Mouse (Mus musculus): ENCODE measurements around the gene Spata25.

Gene Spata25

DNA sequence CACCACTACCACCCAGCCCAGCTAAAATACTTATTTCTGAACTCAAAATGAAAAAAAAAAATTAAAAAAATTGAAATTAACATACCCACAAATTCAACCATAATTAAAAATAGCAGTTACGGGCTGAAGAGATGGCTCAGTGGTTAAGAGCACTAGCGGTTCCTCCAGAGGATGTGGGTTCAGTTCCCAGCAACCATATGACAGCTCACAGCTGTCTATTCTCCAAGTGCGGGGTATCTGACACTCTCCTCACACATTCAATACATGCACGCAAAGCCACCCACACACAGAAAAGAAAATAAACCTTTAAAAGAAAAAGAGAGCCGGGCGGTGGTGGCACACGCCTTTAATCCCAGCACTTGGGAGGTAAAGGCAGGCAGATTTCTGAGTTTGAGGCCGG, 21.7 kb upstream of the Spata25 start:
- DNase-seq, result peak; percentile 28 to 47

DNA sequence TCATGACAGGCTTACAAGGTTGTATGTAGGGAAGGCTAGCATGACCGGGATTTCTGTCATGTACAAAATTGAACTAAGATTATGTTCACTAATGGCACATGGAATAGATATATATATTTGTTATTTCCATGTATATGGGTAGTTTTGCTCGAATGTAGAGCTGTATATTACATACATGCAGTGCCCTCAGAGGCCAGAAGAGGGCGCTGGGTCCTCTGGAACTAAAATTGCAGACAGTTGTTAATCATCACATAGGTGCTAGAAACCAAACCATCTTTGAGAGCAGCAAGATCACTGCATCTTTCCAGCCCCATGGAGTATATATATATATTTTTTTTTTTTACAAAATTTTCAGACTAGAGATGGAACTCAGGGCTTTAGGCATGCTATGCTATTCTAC, 17.4 kb upstream of the Spata25 start:
- peak in 1 of 2 experiments; percentile 32 for DNase-seq

DNA sequence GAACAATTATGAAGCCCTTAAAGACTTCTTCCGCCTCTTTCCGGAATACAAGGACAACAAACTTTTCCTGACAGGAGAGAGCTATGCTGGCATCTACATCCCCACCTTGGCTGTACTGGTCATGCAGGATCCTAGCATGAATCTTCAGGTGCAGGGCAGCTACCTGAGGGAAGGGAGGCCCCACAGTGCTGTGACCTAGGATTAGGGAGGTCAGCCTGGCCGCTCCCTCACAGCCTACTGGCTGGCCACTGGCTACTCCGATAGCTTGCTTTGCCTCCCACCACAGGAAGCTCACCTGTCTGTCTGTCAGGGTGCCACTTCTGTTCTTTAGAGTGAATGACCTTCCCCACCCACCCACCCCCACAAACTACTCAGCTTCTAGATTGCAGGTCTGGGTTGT, 6.8 kb upstream of the Spata25 start:
- DNase-seq, result no peak

DNA sequence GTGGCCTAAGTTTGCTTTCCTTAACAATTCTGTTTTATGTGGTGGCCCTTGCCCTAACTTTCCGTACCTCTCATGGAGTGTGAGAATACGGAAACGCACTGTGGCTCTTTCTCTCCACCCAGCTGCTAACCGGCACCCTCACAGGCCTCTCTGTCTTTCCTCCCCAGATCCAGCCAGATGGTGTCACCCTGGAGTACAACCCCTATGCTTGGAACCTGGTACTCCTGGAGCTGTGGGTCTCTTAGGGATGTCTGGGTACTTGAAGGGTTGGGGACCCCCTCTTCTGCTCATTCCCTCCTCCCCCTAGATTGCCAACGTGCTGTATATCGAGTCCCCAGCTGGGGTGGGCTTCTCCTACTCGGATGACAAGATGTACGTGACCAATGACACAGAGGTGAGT, 6.2 kb upstream of the Spata25 start:
- peak; percentile 41 to 57 for DNase-seq

DNA sequence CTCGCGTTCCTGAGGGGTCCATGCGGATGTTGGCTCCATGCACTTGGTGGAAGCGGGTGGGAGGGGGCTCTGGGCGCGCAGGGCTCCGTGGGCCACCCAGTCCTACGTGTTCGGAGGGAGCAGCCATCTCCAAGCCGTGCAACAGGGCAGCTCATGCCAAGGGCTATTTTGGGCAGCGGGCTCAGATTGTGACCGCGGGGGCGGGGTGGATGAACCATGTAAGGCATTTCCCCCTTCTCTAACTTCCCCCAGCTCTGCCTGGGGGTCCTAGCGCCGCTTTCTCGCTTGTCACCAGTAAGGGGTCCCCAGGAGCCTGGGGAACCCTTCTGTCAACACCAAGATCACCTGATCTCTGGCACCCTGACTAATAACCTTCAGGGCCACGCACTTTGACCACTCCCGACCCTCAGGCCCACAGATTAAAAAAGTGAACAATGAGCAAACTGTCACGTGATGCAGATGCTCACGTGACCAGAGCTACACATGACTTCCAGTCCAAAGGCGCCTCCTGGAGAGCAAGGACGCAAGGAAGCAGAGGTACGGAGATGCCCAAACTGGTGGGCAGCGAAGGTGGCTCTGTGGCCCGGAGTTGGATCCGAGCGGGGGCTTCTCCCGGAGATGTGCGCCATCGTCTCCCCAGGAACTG, 5.1 kb upstream of the Spata25 start, which contains the start of gene Neurl2:
TSS of gene Neurl2 (minus strand) at position 143 of the 646 bp plus-strand sequence.
- DNase-seq, result peak; percentile 84 to 86

- DNase-seq, result peak; percentile 82
Measured at GRCm38 (mm10) chr2:164832748-164833301, 4.5 kb upstream of the Spata25 start, which contains the start of gene Ctsa. Gene Ctsa (plus strand): TSS chr2:164832873.

- DNase-seq, result no peak
Measured at GRCm38 (mm10) chr2:164832032-164832747, 3.9 kb upstream of the Spata25 start.

- DNase-seq, result no peak
Measured at GRCm38 (mm10) chr2:164831029-164831428, 2.7 kb upstream of the Spata25 start.

DNA sequence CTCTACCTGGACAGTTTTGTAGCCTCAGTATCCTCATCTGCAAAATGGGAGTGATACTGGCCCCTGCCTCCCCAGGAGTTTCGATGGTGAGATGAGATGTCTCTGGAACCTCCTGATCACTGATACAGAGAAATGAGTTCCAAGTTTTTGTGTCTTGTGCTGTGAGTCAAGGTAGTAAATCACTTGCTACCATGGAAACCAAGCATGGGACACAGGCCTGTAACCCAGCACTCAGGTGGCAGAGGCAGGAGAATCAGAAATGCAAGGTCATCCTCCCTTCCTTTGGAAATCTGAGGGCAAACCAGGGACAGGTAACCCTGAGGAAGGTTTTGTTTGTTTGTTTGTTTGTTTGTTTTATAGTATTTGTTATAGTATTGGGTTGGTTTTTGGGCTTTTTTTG, 753 bp upstream of the Spata25 start:
- DNase-seq, result no peak

- no peak for DNase-seq
Measured at GRCm38 (mm10) chr2:164827146-164827850, 1.0 kb downstream of the Spata25 start.

DNA sequence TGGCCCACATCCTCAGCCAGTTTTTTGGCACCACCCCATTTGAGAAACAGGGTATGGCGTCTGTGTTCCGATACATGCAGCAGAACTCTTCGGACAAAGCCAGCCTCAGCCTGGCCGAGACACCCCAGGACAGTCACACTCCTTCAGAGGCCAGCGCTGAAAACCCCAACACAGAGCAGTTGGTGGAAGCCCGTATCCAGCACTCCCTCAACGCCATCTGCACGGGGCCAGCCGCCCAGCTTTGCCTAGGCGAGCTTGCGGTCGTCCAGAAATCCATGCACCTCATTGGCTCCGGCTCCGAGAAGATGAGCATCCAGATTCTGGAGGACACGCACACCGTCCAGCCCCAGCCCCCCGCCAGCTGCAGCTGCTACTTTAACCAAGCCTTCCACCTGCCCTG, 2.8 kb downstream of the Spata25 start:
- DNase-seq, result no peak

DNA sequence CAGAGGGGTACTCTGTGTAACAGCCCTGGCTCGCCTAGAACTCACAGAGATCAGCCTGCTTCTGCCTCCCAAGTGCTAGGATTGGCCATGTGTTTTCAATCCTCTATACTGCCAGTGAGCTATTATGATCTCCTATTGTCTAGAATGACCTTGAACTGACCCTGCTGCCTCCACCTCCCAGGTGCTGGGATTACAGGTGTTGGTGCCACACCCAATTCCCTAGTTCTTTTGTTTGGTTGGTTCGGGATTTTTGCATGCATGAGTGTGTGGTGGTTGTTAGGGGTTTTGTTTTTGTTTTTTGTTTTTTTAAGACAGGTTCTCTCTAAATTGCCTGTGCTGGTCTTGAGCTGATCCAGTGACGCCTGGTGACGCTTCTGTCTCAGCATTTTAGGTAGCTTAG, 4.4 kb downstream of the Spata25 start:
- DNase-seq, result no peak

GRCm38 (mm10) chr2:164823181-164823585, 5.2 kb downstream of the Spata25 start:
- peak in 1 of 2 experiments; percentile 17 for DNase-seq

DNA sequence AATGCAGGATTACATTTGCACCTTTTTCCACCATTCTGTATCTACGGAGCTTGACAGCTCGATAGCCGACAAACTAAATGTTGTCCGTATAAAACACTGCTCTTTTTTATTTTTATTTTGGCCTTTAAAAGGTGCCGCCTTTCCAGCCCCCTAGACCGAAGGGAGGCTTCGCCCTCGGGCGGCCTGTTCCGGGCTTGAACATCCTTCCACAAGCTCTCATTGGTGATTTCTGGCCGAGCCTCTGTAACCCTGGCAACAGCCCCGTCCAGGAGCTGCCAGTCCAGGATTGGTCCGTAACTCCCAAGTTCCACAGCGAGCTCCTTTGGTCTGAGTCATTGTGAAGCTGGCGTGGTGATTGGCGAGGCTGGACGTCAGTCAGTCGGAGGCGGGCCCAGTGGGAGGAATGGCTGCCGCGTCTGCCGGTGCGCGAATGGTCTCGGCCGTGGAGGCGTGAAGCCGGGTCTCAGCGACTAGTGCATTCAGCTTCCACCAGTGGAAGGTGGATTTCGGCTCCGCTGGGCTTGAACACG, 5.6 kb downstream of the Spata25 start, which contains the start of gene Zswim1:
TSS of gene Zswim1 (plus strand) at position 51 of the 530 bp plus-strand sequence.
- peak; percentile 98 to 100 for DNase-seq

DNA sequence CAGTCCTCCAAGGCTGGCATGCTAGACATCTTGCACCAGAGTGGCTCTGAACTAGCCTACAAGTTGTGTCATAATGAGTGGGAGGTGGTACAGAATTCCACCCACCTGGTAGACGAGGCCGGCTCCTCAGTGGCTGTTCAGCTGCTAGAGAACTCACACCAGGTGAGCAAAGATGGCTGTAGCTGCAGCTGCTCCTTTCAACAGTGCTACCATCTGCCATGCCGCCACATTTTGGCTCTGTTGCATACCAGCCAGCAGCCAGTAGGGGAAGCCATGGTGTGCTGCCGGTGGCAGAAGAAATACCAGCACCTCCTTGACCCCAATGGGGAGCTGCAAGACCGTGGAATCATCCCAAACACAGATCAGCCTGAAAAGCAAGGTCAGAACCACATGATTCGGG, 7.3 kb downstream of the Spata25 start:
- no peak for DNase-seq

- no peak for DNase-seq
Measured at GRCm38 (mm10) chr2:164817703-164818102, 10.6 kb downstream of the Spata25 start.

- DNase-seq, result no peak
Measured at GRCm38 (mm10) chr2:164817206-164817605, 11.1 kb downstream of the Spata25 start.

DNA sequence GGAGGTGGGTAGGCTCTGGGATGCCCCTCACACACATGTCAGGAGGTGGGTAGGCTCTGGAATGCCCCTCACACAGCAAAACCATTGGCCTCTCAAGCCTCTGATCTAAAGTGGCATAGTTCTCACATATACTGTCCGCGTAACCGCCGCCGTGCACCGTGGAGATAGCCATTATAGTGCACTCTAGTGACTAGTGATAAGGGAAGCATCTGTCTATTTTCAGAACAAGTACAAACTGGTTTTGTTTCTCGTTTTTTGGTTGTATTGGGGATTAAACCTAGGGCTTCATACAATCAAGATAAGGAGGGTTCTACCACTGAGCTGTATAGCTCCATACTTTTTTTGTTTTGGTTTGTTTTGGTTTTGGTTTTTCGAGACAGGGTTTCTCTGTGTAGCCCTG, 12.5 kb downstream of the Spata25 start:
- DNase-seq, result no peak

DNA sequence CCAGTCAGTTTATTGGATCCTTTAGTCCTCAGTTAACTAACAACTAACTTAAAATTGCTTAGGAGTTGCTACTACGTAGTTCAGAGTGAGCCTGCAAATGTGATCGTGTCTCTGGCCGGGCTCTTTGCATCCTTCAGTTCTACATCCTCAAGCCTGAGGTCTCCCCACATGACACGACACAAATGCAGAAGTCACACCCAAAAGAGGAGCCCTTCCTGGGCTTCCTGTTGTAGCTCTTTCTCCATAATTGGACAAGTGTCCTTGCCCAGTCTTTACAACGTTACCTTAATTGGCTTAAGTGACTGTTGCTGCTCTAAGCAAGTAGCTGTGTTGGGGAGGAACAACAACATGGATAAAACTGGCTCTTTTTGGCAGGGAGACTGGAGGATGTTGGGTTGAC, 13.0 kb downstream of the Spata25 start:
- DNase-seq, result no peak

DNA sequence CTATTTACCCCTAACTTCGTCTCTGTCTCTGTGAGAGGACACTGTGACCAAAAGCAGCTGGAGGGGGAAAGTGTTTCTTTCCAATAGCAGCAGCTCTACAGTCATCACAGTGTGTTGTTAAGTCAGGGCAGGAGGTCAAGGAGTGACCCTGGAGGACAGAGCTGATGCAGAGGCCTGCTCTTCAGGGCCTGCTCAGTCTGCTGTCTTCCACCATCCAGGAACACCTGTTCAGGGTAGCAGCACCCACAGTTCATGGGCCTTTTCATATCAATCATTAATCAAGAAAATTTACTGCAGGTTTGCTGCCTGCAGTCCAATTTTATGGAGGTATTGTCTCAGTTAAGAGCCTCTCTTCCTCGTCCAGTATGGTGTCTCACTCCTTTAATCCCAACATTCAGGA, 14.8 kb downstream of the Spata25 start:
- no peak for DNase-seq

DNA sequence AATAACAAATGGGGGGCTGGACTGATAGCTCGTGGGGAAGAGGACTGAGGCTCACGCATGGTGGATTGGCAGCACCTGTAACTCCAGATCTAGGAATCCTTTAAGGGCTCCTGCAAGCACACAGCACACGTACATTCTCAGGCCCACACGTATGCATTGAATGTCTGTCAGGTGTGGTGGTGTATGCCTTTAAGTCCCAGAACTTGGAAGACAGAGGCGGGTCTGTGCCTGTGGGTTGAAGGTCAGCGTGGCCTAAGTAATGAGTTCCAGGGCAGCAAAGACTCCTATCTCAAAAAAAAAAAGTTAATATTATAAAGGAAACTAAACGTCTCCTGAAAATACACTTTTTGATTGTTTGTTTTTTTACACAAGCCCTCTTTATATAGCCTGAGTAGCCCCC, 21.7 kb downstream of the Spata25 start:
- no peak for DNase-seq

GRCm38 (mm10) chr2:164805332-164805718, 23.0 kb downstream of the Spata25 start:
- no peak for DNase-seq

All from thymus, postnatal 36 days (tissue).